Mouse (Mus musculus): ENCODE measurements around the gene Trappc11. TPM values are rescaled to one million over a fixed set of nuclear protein-coding genes. Genes with fewer than 3 reads are reported as not detected.

Gene Trappc11
- total and polyA plus RNA-seq, 2 experiments = 12.6 to 25.6 TPM

- Histone ChIP-seq H3K79me2 (ENCODE audit: control insufficient read depth, insufficient read depth, low read length) (no peaks in the 10 kb centered on the region), H3K4me3 (ENCODE audit: insufficient read depth, low read depth, low read length) (no peak overlapping the region), H3K36me3 (ENCODE audit: control insufficient read depth, insufficient read depth, low read length) (peaks cover 59% of the 10 kb centered on the region), H3K9ac (ENCODE audit: low read depth, low read length) (no peak overlapping the region), H3K27me3 (ENCODE audit: control insufficient read depth, insufficient read depth, low read length) (no peaks in the 10 kb centered on the region), H3K4me1 (ENCODE audit: control insufficient read depth, insufficient read depth, low read length) (no peaks in the 10 kb centered on the region), H3K27ac (replicated peaks; ENCODE audit: insufficient read depth, low read depth, low read length) (no peak overlapping the region)
- TF ChIP-seq POLR2A (IDR thresholded peaks at IDR 0.05; ENCODE audit: extremely low read depth, insufficient read depth, low read length) (no peak), CTCF (IDR thresholded peaks at IDR 0.05; ENCODE audit: low read depth, low read length) (no peak)
- DNase-seq (ENCODE audit: extremely low read depth, low read depth, low spot score) = no peak
- 98% methylated on average over 13 of the region's 13 CpGs for WGBS
Observed at GRCm38 (mm10) chr8:47502546-47502945, 30.7 kb downstream of the Trappc11 start.

GRCm38 (mm10) chr8:47501994-47502393, 31.3 kb downstream of the Trappc11 start:
- no peak for DNase-seq (ENCODE audit: extremely low read depth, low read depth, low spot score)
- Histone ChIP-seq H3K9ac (ENCODE audit: low read depth, low read length) (no peak overlapping the region), H3K27me3 (ENCODE audit: control insufficient read depth, insufficient read depth, low read length) (no peaks in the 10 kb centered on the region), H3K79me2 (ENCODE audit: control insufficient read depth, insufficient read depth, low read length) (no peaks in the 10 kb centered on the region), H3K36me3 (ENCODE audit: control insufficient read depth, insufficient read depth, low read length) (peaks cover 59% of the 10 kb centered on the region), H3K27ac (replicated peaks; ENCODE audit: insufficient read depth, low read depth, low read length) (no peak overlapping the region), H3K4me1 (ENCODE audit: control insufficient read depth, insufficient read depth, low read length) (no peaks in the 10 kb centered on the region), H3K4me3 (ENCODE audit: insufficient read depth, low read depth, low read length) (no peak overlapping the region)
- WGBS = 69% methylated on average over 2 of the region's 2 CpGs
- TF ChIP-seq POLR2A (IDR thresholded peaks at IDR 0.05; ENCODE audit: extremely low read depth, insufficient read depth, low read length) = no peak
- no peak for TF ChIP-seq CTCF (IDR thresholded peaks at IDR 0.05; ENCODE audit: low read depth, low read length)

DNA sequence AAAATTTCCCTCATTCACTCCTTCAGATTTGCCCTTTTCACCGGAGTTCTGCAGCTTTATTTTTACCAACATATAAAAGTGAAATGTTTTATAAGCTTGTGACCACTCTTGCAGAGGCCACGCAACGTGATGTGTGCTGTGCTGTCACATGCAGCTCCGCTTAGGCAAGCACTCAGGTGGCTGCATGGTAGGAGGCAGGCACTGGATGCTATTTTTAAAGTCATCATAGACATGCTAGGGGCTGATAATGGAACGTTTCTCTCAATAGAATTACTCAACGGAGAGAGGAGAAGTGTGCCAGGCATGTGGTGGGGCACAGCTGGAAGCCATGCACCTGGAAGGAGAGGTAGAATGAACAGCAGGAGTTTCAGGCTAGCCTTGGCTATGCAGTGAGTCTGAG, 37.8 kb downstream of the Trappc11 start:
- Histone ChIP-seq H3K4me1 (ENCODE audit: control insufficient read depth, insufficient read depth, low read length) (no peaks in the 10 kb centered on the region), H3K4me3 (ENCODE audit: insufficient read depth, low read depth, low read length) (no peak overlapping the region), H3K27me3 (ENCODE audit: control insufficient read depth, insufficient read depth, low read length) (no peaks in the 10 kb centered on the region), H3K36me3 (ENCODE audit: control insufficient read depth, insufficient read depth, low read length) (peaks cover 58% of the 10 kb centered on the region), H3K27ac (replicated peaks; ENCODE audit: insufficient read depth, low read depth, low read length) (no peak overlapping the region), H3K9ac (ENCODE audit: low read depth, low read length) (no peak overlapping the region), H3K79me2 (ENCODE audit: control insufficient read depth, insufficient read depth, low read length) (no peaks in the 10 kb centered on the region)
- WGBS = 77% methylated on average over 6 of the region's 6 CpGs
- TF ChIP-seq POLR2A (IDR thresholded peaks at IDR 0.05; ENCODE audit: extremely low read depth, insufficient read depth, low read length) (no peak), CTCF (IDR thresholded peaks at IDR 0.05; ENCODE audit: low read depth, low read length) (no peak)
- DNase-seq (ENCODE audit: extremely low read depth, low read depth, low spot score) = no peak

- TF ChIP-seq POLR2A (IDR thresholded peaks at IDR 0.05; ENCODE audit: extremely low read depth, insufficient read depth, low read length) = no peak
- TF ChIP-seq CTCF (IDR thresholded peaks at IDR 0.05; ENCODE audit: low read depth, low read length) = no peak
- WGBS = 36% methylated on average over 12 of the region's 12 CpGs
- Histone ChIP-seq H3K79me2 (ENCODE audit: control insufficient read depth, insufficient read depth, low read length) (no peaks in the 10 kb centered on the region), H3K9ac (ENCODE audit: low read depth, low read length) (no peak overlapping the region), H3K4me3 (ENCODE audit: insufficient read depth, low read depth, low read length) (no peak overlapping the region), H3K27ac (replicated peaks; ENCODE audit: insufficient read depth, low read depth, low read length) (no peak overlapping the region), H3K4me1 (ENCODE audit: control insufficient read depth, insufficient read depth, low read length) (no peaks in the 10 kb centered on the region), H3K27me3 (ENCODE audit: control insufficient read depth, insufficient read depth, low read length) (no peaks in the 10 kb centered on the region), H3K36me3 (ENCODE audit: control insufficient read depth, insufficient read depth, low read length) (peaks cover 57% of the 10 kb centered on the region)
- DNase-seq (ENCODE audit: extremely low read depth, low read depth, low spot score) = peak; percentile 8
Observed at GRCm38 (mm10) chr8:47494602-47495153, 38.6 kb downstream of the Trappc11 start.

- Histone ChIP-seq H3K79me2 (ENCODE audit: control insufficient read depth, insufficient read depth, low read length) (no peaks in the 10 kb centered on the region), H3K4me3 (ENCODE audit: insufficient read depth, low read depth, low read length) (no peak overlapping the region; the same call in 1 of the 2 replicates), H3K27me3 (ENCODE audit: control insufficient read depth, insufficient read depth, low read length) (no peaks in the 10 kb centered on the region), H3K27ac (replicated peaks; ENCODE audit: insufficient read depth, low read depth, low read length) (no peak overlapping the region), H3K9ac (ENCODE audit: low read depth, low read length) (no peak overlapping the region), H3K36me3 (ENCODE audit: control insufficient read depth, insufficient read depth, low read length) (peaks cover 47% of the 10 kb centered on the region), H3K4me1 (ENCODE audit: control insufficient read depth, insufficient read depth, low read length) (no peaks in the 10 kb centered on the region)
- WGBS = 86% methylated on average over 12 of the region's 12 CpGs
- no peak for DNase-seq (ENCODE audit: extremely low read depth, low read depth, low spot score)
- no peak for TF ChIP-seq POLR2A (IDR thresholded peaks at IDR 0.05; ENCODE audit: extremely low read depth, insufficient read depth, low read length)
- no peak for TF ChIP-seq CTCF (IDR thresholded peaks at IDR 0.05; ENCODE audit: low read depth, low read length)
Observed at GRCm38 (mm10) chr8:47493106-47493505, 40.2 kb downstream of the Trappc11 start.

DNA sequence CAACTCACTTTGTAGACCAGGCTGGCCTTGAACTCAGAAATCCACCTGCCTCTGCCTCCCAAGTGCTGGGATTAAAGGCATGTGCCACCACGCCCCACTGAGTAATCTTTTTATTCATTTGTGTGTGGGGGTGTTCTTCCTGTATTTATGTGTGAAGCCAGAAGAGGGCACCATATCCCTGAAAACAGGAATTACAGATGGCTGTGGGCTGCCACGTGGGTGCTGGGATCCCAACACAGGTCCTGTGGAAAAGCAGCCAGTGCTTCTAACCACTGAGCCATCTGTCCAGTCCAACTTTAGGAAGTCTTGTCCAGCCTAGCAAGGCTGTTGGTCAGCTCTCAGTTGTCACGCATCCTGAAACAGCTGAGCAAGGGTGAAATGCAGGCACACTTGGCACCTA, 46.0 kb downstream of the Trappc11 start:
- H3K27me3 ChIP-seq (ENCODE audit: control insufficient read depth, insufficient read depth, low read length) = no peaks in the 10 kb centered on the region
- TF ChIP-seq CTCF (IDR thresholded peaks at IDR 0.05; ENCODE audit: low read depth, low read length) = no peak
- no peak for TF ChIP-seq POLR2A (IDR thresholded peaks at IDR 0.05; ENCODE audit: extremely low read depth, insufficient read depth, low read length)
- 93% methylated on average over 3 of the region's 3 CpGs for WGBS

More for the DNA sequence above, 46.0 kb downstream of the Trappc11 start:
- Histone ChIP-seq H3K9ac (ENCODE audit: low read depth, low read length) (no peak overlapping the region), H3K27ac (replicated peaks; ENCODE audit: insufficient read depth, low read depth, low read length) (no peak overlapping the region), H3K36me3 (ENCODE audit: control insufficient read depth, insufficient read depth, low read length) (peaks cover 13% of the 10 kb centered on the region), H3K79me2 (ENCODE audit: control insufficient read depth, insufficient read depth, low read length) (no peaks in the 10 kb centered on the region), H3K4me3 (ENCODE audit: insufficient read depth, low read depth, low read length) (no peak overlapping the region), H3K4me1 (ENCODE audit: control insufficient read depth, insufficient read depth, low read length) (no peaks in the 10 kb centered on the region)
- no peak for DNase-seq (ENCODE audit: extremely low read depth, low read depth, low spot score)
